Mouse (Mus musculus) kidney, adult 2 months (tissue): ENCODE data around the gene Drap1. TPM values are rescaled to one million over a fixed set of nuclear protein-coding genes. Genes with fewer than 3 reads are reported as not detected.
A peak's percentile ranks its signal among the peaks of the same experiment; 100 is the strongest.

ENCODE experiments used
- DNase-seq: peaks from one replicate; pipeline ENCODE4 v3.0.0; 2021
- H3K27ac ChIP-seq: fragments of 200-500 bp; 2 replicates; pipeline ENCODE4 v1.5.1; 2012; ENCODE audit warnings: low read depth, low read length, control low read depth, inconsistent platforms; ENCODE audit not compliant: insufficient read depth
- H3K27me3 ChIP-seq: fragments of 200-500 bp; replicated peaks from 2 replicates; pipeline ENCODE4 v1.6.1; 2012; ENCODE audit warnings: mild to moderate bottlenecking, moderate library complexity, low read length, inconsistent platforms; ENCODE audit not compliant: control insufficient read depth, insufficient read depth
- H3K36me3 ChIP-seq: fragments of 200-500 bp; 2 replicates; pipeline ENCODE4 v1.6.1; 2012; ENCODE audit warnings: mild to moderate bottlenecking, moderate library complexity, low read length, inconsistent platforms; ENCODE audit not compliant: control insufficient read depth, insufficient read depth
- H3K4me1 ChIP-seq: fragments of 200-500 bp; 2 replicates; pipeline ENCODE4 v1.6.1; 2011; ENCODE audit warnings: low read length; ENCODE audit not compliant: control insufficient read depth, insufficient read depth
- H3K4me3 ChIP-seq: fragments of 200-500 bp; 2 replicates; pipeline ENCODE4 v1.5.1; 2011; ENCODE audit warnings: mild to moderate bottlenecking, low read depth, low read length, control low read depth; ENCODE audit not compliant: insufficient read depth
- CTCF ChIP-seq: fragments of 200-500 bp; conservative IDR thresholded peaks from 2 replicates; pipeline ENCODE4 v1.5.1; 2011; ENCODE audit warnings: low read depth, mild to moderate bottlenecking, control low read depth, low read length, moderate library complexity, mixed read lengths; ENCODE audit not compliant: insufficient read depth, insufficient read length
- POLR2A ChIP-seq: fragments of 200-500 bp; IDR thresholded peaks from one replicate; pipeline ENCODE4 v1.6.1; 2011; ENCODE audit warnings: low read depth, low read length, control low read depth
- WGBS: fragments of 180-500 bp; shearing (Covaris S2); methylation state at CpG from one replicate; pipeline ENCODE4 v1.1.7; 2018; 5-methylcytosine and 5-hydroxymethylcytosine counted together
- polyA plus RNA-seq: library from polyadenylated mRNA; depleted of rRNA; stranded (reverse); fragments of >200 nt; gene quantifications from 2 replicates; pipeline ENCODE4 v1.2.3, GENCODE M21; 2012

Drap1 gene
- polyA plus RNA-seq, 1 experiment: 150 TPM

GRCm38 (mm10) chr19:5395371-5395770 is 29.4 kb downstream of the Drap1 start:
- no peak for TF ChIP-seq POLR2A
- no peak for TF ChIP-seq CTCF
- Histone ChIP-seq H3K27ac (no peak overlapping the region), H3K36me3 (no peaks in the 10 kb centered on the region), H3K4me3 (no peak overlapping the region), H3K4me1 (no peaks in the 10 kb centered on the region), H3K27me3 (no peaks in the 10 kb centered on the region)
- 71% methylated on average over 4 of the region's 4 CpGs for WGBS
- DNase-seq: no peak

- Histone ChIP-seq H3K4me3 (no peak overlapping the region), H3K27ac (no peak overlapping the region), H3K27me3 (no peaks in the 10 kb centered on the region), H3K4me1 (no peaks in the 10 kb centered on the region), H3K36me3 (no peaks in the 10 kb centered on the region)
- 50% methylated on average over 10 of the region's 10 CpGs for WGBS
- DNase-seq: no peak
- no peak for TF ChIP-seq CTCF
- TF ChIP-seq POLR2A: no peak
These were observed 30.6 kb downstream of the Drap1 start for GRCm38 (mm10) chr19:5394168-5394567.

GRCm38 (mm10) chr19:5392892-5393291 is 31.9 kb downstream of the Drap1 start:
- DNase-seq: peak; percentile 85
- 36% methylated on average over 4 of the region's 4 CpGs for WGBS

GRCm38 (mm10) chr19:5390416-5390815 is 34.4 kb downstream of the Drap1 start:
- TF ChIP-seq CTCF: no peak
- Histone ChIP-seq H3K4me1 (peaks cover 11% of the 10 kb centered on the region; the same call in 1 of the 2 replicates), H3K27ac (no peak overlapping the region), H3K4me3 (no peak overlapping the region), H3K27me3 (no peaks in the 10 kb centered on the region), H3K36me3 (no peaks in the 10 kb centered on the region)
- no peak for DNase-seq
- whole genome bisulfite sequencing: 60% methylated on average over 8 of the region's 8 CpGs

More at GRCm38 (mm10) chr19:5392892-5393291, 31.9 kb downstream of the Drap1 start:
- no peaks in the 10 kb centered on the region for H3K36me3 ChIP-seq
- H3K27me3 ChIP-seq: no peaks in the 10 kb centered on the region
- no peak for TF ChIP-seq POLR2A
- TF ChIP-seq CTCF: no peak
- no peak overlapping the region for H3K27ac ChIP-seq
- no peak overlapping the region for H3K4me3 ChIP-seq
- H3K4me1 ChIP-seq: peaks cover under 1% of the 10 kb centered on the region; the same call in 1 of the 2 replicates

- peak; percentile 29 for DNase-seq
- 7% methylated on average over 12 of the region's 12 CpGs for WGBS
- H3K4me3 ChIP-seq: peak overlapping the region; percentile 39
- no peak overlapping the region for H3K27ac ChIP-seq
- no peaks in the 10 kb centered on the region for H3K36me3 ChIP-seq
- H3K4me1 ChIP-seq: peaks cover 11% of the 10 kb centered on the region; the same call in 1 of the 2 replicates
- H3K27me3 ChIP-seq: no peaks in the 10 kb centered on the region
- TF ChIP-seq POLR2A (no peak), CTCF (no peak)
These were observed 35.1 kb downstream of the Drap1 start for GRCm38 (mm10) chr19:5389647-5390046.

GRCm38 (mm10) chr19:5388588-5389242 is 36.1 kb downstream of the Drap1 start, which contains the start of gene Sart1:
Sart1 (minus strand) TSS chr19:5388703.
- no peaks in the 10 kb centered on the region for H3K27me3 ChIP-seq
- WGBS: 2% methylated on average over 43 of the region's 43 CpGs

GRCm38 (mm10) chr19:5388011-5388441 is 36.8 kb downstream of the Drap1 start:
- TF ChIP-seq POLR2A (no peak), CTCF (no peak)
- DNase-seq: peak; percentile 36
- no peaks in the 10 kb centered on the region for H3K27me3 ChIP-seq
- peaks cover 11% of the 10 kb centered on the region; the same call in 1 of the 2 replicates for H3K4me1 ChIP-seq
- peak overlapping the region; percentile 92 for H3K4me3 ChIP-seq
- H3K27ac ChIP-seq: peak overlapping the region; percentile 75
- under 1% methylated on average over 43 of the region's 43 CpGs for WGBS
- H3K36me3 ChIP-seq: peaks cover 3% of the 10 kb centered on the region; the same call in 1 of the 2 replicates

More at GRCm38 (mm10) chr19:5388588-5389242, 36.1 kb downstream of the Drap1 start, which contains the start of gene Sart1:
- no peak for TF ChIP-seq CTCF
- TF ChIP-seq POLR2A: peak; percentile 94
- Histone ChIP-seq H3K27ac (peak within 1 kb of the TSS; percentile 90), H3K4me3 (peak within 1 kb of the TSS; percentile 94), H3K36me3 (peaks cover 3% of the 10 kb centered on the region; the same call in 1 of the 2 replicates), H3K4me1 (peaks cover 11% of the 10 kb centered on the region; the same call in 1 of the 2 replicates)
- DNase-seq: peak; percentile 98
